Mouse (Mus musculus): ENCODE measurements around the gene Celf2. TPM values are rescaled to one million over a fixed set of nuclear protein-coding genes. Genes with fewer than 3 reads are reported as not detected.

Gene Celf2
- polyA plus RNA-seq, 1 experiment from 2014 or later: 68.8 TPM

DNA sequence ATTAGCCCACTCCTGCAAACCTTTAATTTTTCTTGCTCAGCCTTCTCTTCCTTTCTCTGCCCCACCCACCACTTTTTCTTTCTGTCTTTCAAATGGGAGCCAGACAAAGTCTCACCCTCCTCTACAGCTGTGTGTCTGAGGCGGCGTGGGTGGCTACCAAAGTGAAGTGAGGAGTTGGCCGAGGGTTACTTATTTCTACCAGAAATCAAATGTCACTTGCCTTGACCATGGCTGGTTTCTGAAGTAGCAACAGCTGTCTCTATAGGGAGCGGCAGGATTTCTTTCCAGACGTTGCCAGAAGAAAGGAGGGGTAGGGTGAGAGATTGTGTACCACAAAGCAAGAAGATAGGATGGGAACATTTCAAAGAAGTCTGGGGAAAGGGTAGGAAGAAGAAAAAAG lies 632.8 kb downstream of the Celf2 start:
- Histone ChIP-seq H3K27ac (replicated peaks; ENCODE audit: low read depth, low read length) (peak overlapping the region; percentile 39; the same call in 1 of the 2 replicates), H3K4me2 (ENCODE audit: low read depth, low read length) (no peak overlapping the region; the same call in 1 of the 2 replicates), H3K27me3 (replicated peaks; ENCODE audit: control insufficient read depth, insufficient read depth, low read length) (peaks cover 6% of the 10 kb centered on the region), H3K36me3 (ENCODE audit: control insufficient read depth, insufficient read depth, low read length) (no peaks in the 10 kb centered on the region), H3K4me1 (ENCODE audit: control insufficient read depth, insufficient read depth, low read length) (peaks cover 18% of the 10 kb centered on the region), H3K9me3 (ENCODE audit: control insufficient read depth, low read length) (0 out of 2 replicates have a peak, but pooled peaks cover 5% of the 10 kb centered on the region), H3K4me3 (ENCODE audit: low read depth, low read length) (0 out of 2 replicates have a peak overlapping the region, but pooled peaks have one; percentile 6), H3K9ac (ENCODE audit: low read depth, low read length) (no peak overlapping the region)
- peak; percentile 54 for DNase-seq (ENCODE audit: low spot score)
- WGBS: 49% methylated on average over 5 of the region's 5 CpGs
- ATAC-seq (ENCODE audit: low read depth): peak; percentile 1; the same call in 1 of the 2 replicates

DNA sequence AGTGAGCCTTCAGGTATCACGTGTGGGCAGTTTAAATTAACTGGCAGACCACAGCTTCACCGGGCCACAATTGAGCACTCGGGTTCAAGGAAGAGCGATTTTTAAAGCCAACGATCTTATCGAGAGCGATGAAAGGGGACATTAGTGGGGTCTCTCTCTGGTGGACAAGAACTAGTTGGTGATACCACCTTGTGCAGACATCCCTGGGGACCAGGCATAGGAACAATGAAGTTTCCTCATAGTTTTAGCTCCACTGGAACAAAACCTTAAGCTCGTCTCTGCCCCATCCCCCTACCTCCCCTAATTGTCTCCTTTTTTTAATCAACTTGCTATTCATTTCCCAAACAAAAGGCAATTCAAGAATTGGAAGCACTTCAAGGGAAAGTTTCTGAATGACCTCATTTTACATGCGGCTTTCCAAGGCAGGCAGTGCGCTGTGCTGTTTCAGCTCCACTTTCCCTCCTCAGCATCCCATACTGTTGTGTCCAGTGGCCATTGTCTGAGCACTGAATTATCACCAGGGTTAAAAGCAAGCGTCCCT lies 634.2 kb downstream of the Celf2 start:
- Histone ChIP-seq H3K4me1 (ENCODE audit: control insufficient read depth, insufficient read depth, low read length) (peaks cover 22% of the 10 kb centered on the region), H3K9ac (ENCODE audit: low read depth, low read length) (no peak overlapping the region), H3K36me3 (ENCODE audit: control insufficient read depth, insufficient read depth, low read length) (no peaks in the 10 kb centered on the region), H3K27ac (replicated peaks; ENCODE audit: low read depth, low read length) (no peak overlapping the region), H3K9me3 (ENCODE audit: control insufficient read depth, low read length) (0 out of 2 replicates have a peak, but pooled peaks cover 5% of the 10 kb centered on the region), H3K27me3 (replicated peaks; ENCODE audit: control insufficient read depth, insufficient read depth, low read length) (peaks cover 10% of the 10 kb centered on the region), H3K4me3 (ENCODE audit: low read depth, low read length) (peak overlapping the region; percentile 20), H3K4me2 (ENCODE audit: low read depth, low read length) (peak overlapping the region; percentile 43)
- WGBS: 22% methylated on average over 11 of the region's 11 CpGs
- DNase-seq (ENCODE audit: low spot score): peak; percentile 79
- ATAC-seq (ENCODE audit: low read depth): no peak

DNA sequence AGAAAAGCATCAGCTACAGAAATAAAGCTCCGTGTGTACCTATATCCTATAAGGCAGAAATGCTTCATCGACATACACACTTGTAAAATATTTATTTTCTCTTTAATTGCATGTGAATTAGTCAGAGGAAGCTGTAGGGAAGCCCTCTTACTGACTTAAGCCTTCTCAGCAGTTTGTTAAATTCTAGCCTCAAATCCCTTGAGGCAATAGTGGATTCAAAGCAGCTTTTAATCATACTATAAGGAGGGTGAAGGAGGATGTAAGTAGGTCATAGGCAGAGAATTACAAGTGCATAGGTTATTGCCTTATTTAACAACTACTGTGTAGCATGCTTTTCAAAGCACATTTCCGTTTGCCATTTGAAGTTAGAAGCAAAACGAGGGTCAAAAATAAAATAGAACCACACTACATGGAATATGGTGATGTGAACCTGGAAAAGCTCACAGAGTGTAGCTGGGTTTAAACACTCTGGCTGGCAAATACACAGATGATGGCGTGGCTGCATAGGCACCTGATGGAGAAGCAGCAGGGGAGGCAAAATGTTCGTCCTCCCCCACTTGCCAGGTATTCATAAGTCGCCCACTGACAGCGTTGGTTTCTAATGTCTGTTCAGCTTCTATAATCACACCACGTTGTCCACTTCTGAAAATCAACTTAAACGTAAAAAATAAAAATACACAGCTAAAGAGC lies 635.0 kb downstream of the Celf2 start:
- H3K4me3 ChIP-seq (ENCODE audit: low read depth, low read length): peak overlapping the region; percentile 20
- 30% methylated on average over 10 of the region's 10 CpGs for WGBS

DNA sequence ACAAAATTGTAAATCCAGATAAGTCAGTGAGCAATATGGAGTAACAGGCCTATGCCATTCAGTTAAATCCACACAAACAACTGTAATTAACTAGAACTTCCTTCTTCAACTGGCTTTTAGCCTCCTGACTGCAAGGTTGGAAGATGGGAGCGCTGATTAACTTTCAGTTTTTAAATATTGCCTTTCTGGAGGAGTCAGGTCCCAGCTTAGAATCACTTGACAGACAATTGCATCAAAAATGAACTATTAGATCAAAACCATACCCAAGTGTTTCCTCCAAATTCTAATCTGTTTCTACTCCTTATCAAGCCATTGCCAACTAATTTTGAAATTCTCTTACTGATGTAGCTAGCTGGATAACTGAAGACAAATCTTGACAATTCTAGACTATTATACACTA lies 635.7 kb downstream of the Celf2 start:
- Histone ChIP-seq H3K4me3 (ENCODE audit: low read depth, low read length) (no peak overlapping the region), H3K27me3 (replicated peaks; ENCODE audit: control insufficient read depth, insufficient read depth, low read length) (peaks cover 11% of the 10 kb centered on the region), H3K4me1 (ENCODE audit: control insufficient read depth, insufficient read depth, low read length) (peaks cover 22% of the 10 kb centered on the region), H3K27ac (replicated peaks; ENCODE audit: low read depth, low read length) (no peak overlapping the region), H3K36me3 (ENCODE audit: control insufficient read depth, insufficient read depth, low read length) (no peaks in the 10 kb centered on the region), H3K4me2 (ENCODE audit: low read depth, low read length) (peak overlapping the region; percentile 43; the same call in 1 of the 2 replicates), H3K9ac (ENCODE audit: low read depth, low read length) (no peak overlapping the region), H3K9me3 (ENCODE audit: control insufficient read depth, low read length) (no peaks in the 10 kb centered on the region)
- no peak for ATAC-seq (ENCODE audit: low read depth)
- WGBS: 82% methylated on average over 1 of the region's 1 CpGs
- DNase-seq (ENCODE audit: low spot score): no peak

More for the DNA sequence above, 635.0 kb downstream of the Celf2 start:
- Histone ChIP-seq H3K36me3 (ENCODE audit: control insufficient read depth, insufficient read depth, low read length) (no peaks in the 10 kb centered on the region), H3K27ac (replicated peaks; ENCODE audit: low read depth, low read length) (no peak overlapping the region), H3K27me3 (replicated peaks; ENCODE audit: control insufficient read depth, insufficient read depth, low read length) (peaks cover 10% of the 10 kb centered on the region), H3K9me3 (ENCODE audit: control insufficient read depth, low read length) (0 out of 2 replicates have a peak, but pooled peaks cover 5% of the 10 kb centered on the region), H3K4me1 (ENCODE audit: control insufficient read depth, insufficient read depth, low read length) (peaks cover 22% of the 10 kb centered on the region), H3K9ac (ENCODE audit: low read depth, low read length) (no peak overlapping the region), H3K4me2 (ENCODE audit: low read depth, low read length) (peak overlapping the region; percentile 43)
- ATAC-seq (ENCODE audit: low read depth) (no peak), DNase-seq (ENCODE audit: low spot score) (no peak)

DNA sequence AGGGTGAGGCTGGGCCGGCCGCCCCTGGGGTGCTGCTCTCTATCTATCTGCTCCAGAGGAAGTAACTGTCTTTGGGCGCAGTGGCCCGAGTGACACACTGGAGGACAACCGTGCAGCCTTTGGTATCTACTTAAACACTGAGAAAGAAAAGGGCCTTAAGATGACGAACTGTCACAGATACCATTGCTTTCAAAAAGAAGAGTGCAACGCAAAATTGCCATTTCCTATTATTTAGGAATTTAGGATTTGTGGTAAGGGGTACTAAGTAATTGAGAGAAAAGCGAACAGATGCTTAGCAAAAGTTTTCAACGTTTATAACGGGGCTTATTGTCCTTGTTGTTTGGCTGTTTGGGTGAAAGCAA lies 636.5 kb downstream of the Celf2 start:
- Histone ChIP-seq H3K4me2 (ENCODE audit: low read depth, low read length) (peak overlapping the region; percentile 93), H3K27me3 (replicated peaks; ENCODE audit: control insufficient read depth, insufficient read depth, low read length) (peaks cover 13% of the 10 kb centered on the region), H3K27ac (replicated peaks; ENCODE audit: low read depth, low read length) (peak overlapping the region; percentile 67), H3K4me3 (ENCODE audit: low read depth, low read length) (peak overlapping the region; percentile 76), H3K36me3 (ENCODE audit: control insufficient read depth, insufficient read depth, low read length) (no peaks in the 10 kb centered on the region), H3K4me1 (ENCODE audit: control insufficient read depth, insufficient read depth, low read length) (peaks cover 22% of the 10 kb centered on the region), H3K9ac (ENCODE audit: low read depth, low read length) (peak overlapping the region; percentile 85), H3K9me3 (ENCODE audit: control insufficient read depth, low read length) (no peaks in the 10 kb centered on the region)
- peak; percentile 16; the same call in 1 of the 2 replicates for ATAC-seq (ENCODE audit: low read depth)
- no peak for DNase-seq (ENCODE audit: low spot score)
- 10% methylated on average over 9 of the region's 10 CpGs for whole genome bisulfite sequencing

DNA sequence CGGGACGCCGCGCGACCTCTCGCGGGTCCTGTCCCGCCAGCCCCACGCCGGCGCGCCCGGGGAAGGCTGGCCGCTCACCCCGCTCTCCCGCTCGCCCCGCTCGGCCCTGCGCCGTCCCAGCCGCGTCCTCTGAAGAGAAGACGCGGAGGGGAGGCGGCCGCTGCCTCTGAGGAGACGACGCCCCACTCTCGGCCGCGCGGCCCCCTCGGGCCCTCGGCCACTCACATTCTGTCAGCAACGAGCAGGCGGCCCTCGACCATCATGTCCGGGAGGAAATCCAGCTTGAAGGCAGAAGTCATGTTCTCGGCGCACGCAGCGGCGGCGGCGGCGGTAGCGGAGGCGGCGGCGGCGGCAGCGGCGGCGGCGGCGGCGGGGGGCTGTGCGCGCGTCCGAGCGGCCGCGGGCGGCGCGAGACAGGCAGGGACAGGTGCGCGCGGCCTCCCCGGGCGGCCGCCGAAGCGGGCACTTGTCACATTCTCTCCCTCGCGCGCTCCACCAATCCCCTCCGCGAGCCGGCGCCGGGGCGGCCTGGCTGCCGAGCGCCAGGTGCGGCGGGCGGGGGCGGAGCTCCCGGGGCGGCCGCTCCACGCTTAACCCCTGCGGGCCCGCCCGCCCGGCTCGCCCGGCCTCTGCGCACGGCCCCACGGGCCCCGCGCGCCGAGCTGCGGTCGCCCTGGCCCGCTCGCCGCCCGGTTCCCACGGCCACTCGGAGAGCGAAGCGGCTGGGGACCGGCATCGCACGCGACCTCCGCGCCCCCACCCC lies 637.1 kb downstream of the Celf2 start:
- Histone ChIP-seq H3K9ac (ENCODE audit: low read depth, low read length) (peak overlapping the region; percentile 85), H3K4me1 (ENCODE audit: control insufficient read depth, insufficient read depth, low read length) (peaks cover 22% of the 10 kb centered on the region), H3K4me3 (ENCODE audit: low read depth, low read length) (peak overlapping the region; percentile 76), H3K4me2 (ENCODE audit: low read depth, low read length) (peak overlapping the region; percentile 93), H3K9me3 (ENCODE audit: control insufficient read depth, low read length) (no peaks in the 10 kb centered on the region), H3K27me3 (replicated peaks; ENCODE audit: control insufficient read depth, insufficient read depth, low read length) (peaks cover 13% of the 10 kb centered on the region), H3K36me3 (ENCODE audit: control insufficient read depth, insufficient read depth, low read length) (no peaks in the 10 kb centered on the region), H3K27ac (replicated peaks; ENCODE audit: low read depth, low read length) (peak overlapping the region; percentile 81)
- DNase-seq (ENCODE audit: low spot score) (peak; percentile 91), ATAC-seq (ENCODE audit: low read depth) (peak; percentile 92)
- WGBS: 2% methylated on average over 18 of the region's 124 CpGs

DNA sequence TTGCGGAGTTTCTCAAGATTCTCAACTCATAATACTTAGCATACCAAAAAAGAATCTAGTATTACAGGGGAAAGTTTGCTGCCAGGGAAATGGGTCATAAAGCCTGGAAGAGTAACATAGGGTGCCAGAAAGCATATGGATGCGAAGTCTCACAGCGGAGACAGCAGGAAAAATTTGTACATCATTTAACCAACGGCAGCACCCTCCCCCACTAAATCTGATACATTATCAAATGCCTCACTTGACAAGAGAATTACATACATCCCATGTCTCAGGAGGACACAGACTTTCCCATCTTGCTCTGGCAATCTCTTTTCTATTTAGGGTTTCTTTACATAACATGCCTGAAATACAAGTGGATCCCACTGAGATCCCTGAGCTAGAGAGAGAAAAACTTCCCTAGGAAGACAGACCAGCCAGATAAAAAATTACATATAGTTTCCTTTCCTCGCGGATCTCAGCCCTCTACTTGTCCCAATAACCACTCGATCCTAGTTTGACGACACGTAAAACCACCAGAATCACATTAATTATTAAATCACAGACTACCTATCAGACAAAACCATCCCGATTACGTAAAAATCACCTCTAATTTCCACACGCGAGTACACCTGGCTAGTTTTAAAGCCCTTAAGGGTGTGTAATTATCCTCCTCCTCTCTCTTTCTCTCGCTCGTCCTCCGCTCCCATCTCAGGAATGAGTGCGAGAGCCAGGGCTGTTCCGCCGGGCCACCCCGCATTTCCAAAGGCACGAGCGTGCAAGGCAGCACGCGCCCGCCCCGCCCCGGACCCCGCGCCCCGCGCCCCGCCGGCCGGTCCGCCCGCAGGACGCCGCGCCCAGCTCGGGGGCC lies 637.9 kb downstream of the Celf2 start:
- Histone ChIP-seq H3K27ac (replicated peaks; ENCODE audit: low read depth, low read length) (peak overlapping the region; percentile 81), H3K4me2 (ENCODE audit: low read depth, low read length) (peak overlapping the region; percentile 93), H3K27me3 (replicated peaks; ENCODE audit: control insufficient read depth, insufficient read depth, low read length) (peaks cover 13% of the 10 kb centered on the region), H3K4me1 (ENCODE audit: control insufficient read depth, insufficient read depth, low read length) (peaks cover 21% of the 10 kb centered on the region), H3K9me3 (ENCODE audit: control insufficient read depth, low read length) (no peaks in the 10 kb centered on the region), H3K4me3 (ENCODE audit: low read depth, low read length) (peak overlapping the region; percentile 76), H3K36me3 (ENCODE audit: control insufficient read depth, insufficient read depth, low read length) (no peaks in the 10 kb centered on the region), H3K9ac (ENCODE audit: low read depth, low read length) (peak overlapping the region; percentile 85)
- DNase-seq (ENCODE audit: low spot score) (no peak), ATAC-seq (ENCODE audit: low read depth) (peak; percentile 48)
- WGBS: 4% methylated on average over 28 of the region's 40 CpGs

Data from embryonic facial prominence, embryonic 14.5 days (tissue).